Mouse (Mus musculus): ENCODE results near the gene Cacna2d3. TPM values are rescaled to one million over a fixed set of nuclear protein-coding genes. Genes with fewer than 3 reads are reported as not detected.

Gene Cacna2d3
- total and polyA plus RNA-seq, 3 experiments = not detected

DNA sequence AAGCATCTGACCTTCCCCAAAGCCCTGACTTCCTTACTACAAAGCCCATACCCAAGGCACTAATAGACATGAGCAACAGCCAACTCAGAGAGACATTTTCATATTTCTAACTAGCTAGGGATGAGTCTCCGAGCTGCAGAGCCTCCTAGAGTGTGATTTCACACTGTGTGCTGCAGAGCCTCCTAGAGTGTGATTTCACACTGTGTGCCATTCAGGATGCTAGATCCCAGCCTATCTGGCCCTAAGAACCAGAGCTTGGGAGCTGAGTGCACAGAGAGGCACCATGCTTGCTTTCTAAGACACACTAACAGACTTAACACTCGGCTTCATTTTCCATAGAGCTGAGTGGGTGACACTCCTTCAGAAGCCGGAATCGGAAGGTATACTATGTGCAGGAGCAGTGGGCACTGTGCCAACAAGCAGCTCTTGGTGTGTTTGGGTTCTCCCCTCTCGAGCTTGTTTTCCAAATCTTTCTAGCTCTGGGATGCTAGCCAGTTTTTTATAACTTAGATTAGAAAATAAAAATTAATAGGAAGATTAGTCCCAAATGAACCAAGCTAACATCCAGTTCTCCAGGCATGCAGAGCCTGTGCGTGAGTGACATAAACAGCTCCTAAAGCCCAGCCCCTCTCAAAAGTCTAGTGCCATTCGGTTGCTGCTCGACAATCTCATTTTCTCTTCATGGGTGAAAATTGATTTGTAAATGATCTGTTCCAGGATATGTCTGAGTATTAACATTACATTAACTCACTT is 316.4 kb downstream of the Cacna2d3 start:
- Histone ChIP-seq H3K4me3 (ENCODE audit: control insufficient read depth in 1 of 2, insufficient read depth in 1 of 2, low read depth in 2 of 2, low read length in 2 of 2) (no peak overlapping the region), H3K9me3 (replicated peaks; ENCODE audit: insufficient read depth, low read length) (no peaks in the 10 kb centered on the region), H3K9ac (ENCODE audit: control insufficient read depth, low read depth, low read length, poor library complexity, severe bottlenecking) (no peak overlapping the region), H3K27ac (ENCODE audit: control insufficient read depth, low read depth, low read length) (no peak overlapping the region), H3K36me3 (ENCODE audit: control insufficient read depth in 1 of 2, insufficient read depth in 2 of 2, low read length in 2 of 2) (no peaks in the 10 kb centered on the region), H3K79me2 (ENCODE audit: control insufficient read depth, insufficient read depth, low read length, poor library complexity) (no peaks in the 10 kb centered on the region), H3K27me3 (ENCODE audit: control insufficient read depth in 1 of 2, insufficient read depth in 2 of 2, low read length in 2 of 2) (no peaks in the 10 kb centered on the region), H3K4me1 (ENCODE audit: control insufficient read depth in 1 of 2, insufficient read depth in 2 of 2, low read length in 2 of 2) (no peaks in the 10 kb centered on the region)
- no peak for DNase-seq (ENCODE audit: low read depth, low spot score)
- no peak for TF ChIP-seq ETS1 (IDR thresholded peaks at IDR 0.05; ENCODE audit: low read depth, low read length)
- TF ChIP-seq KAT2A (conservative IDR thresholded peaks at IDR 0.05; ENCODE audit: low read depth, low read length) = no peak
- TF ChIP-seq TCF12 (IDR thresholded peaks at IDR 0.05; ENCODE audit: low read depth, low read length) = no peak
- TF ChIP-seq POLR2AphosphoS2 (IDR thresholded peaks at IDR 0.05; ENCODE audit: low read length) = no peak
- no peak for TF ChIP-seq POLR2AphosphoS5 (IDR thresholded peaks at IDR 0.05; ENCODE audit: borderline replicate concordance, low read depth, low read length)
- no peak for TF ChIP-seq BHLHE40 (IDR thresholded peaks at IDR 0.05; ENCODE audit: borderline replicate concordance, low read depth, low read length)
- no peak for TF ChIP-seq MYB (IDR thresholded peaks at IDR 0.05; ENCODE audit: low read depth, low read length)
- TF ChIP-seq MYC (IDR thresholded peaks at IDR 0.05; ENCODE audit: low read depth, low read length) = no peak
- TF ChIP-seq ZNF384 (IDR thresholded peaks at IDR 0.05; ENCODE audit: low read depth, low read length) = no peak
- TF ChIP-seq CTCF (IDR thresholded peaks at IDR 0.05 in 2 of 3, conservative IDR thresholded peaks at IDR 0.05 in 1 of 3; ENCODE audit: control insufficient read depth in 1 of 3, insufficient read depth in 1 of 3, low read depth in 2 of 3, low read length in 3 of 3, poor library complexity in 1 of 3, severe bottlenecking in 1 of 3) = no peak
- TF ChIP-seq USF1 (IDR thresholded peaks at IDR 0.05; ENCODE audit: low read depth, low read length) = no peak
- TF ChIP-seq TAL1 (IDR thresholded peaks at IDR 0.05; ENCODE audit: low read length) = no peak
- TF ChIP-seq RAD21 (IDR thresholded peaks at IDR 0.05; ENCODE audit: low read depth, low read length) = no peak
- no peak for TF ChIP-seq HCFC1 (IDR thresholded peaks at IDR 0.05; ENCODE audit: low read depth, low read length)
- no peak for TF ChIP-seq POLR2A (IDR thresholded peaks at IDR 0.05; ENCODE audit: control insufficient read depth in 1 of 2, insufficient read depth in 1 of 2, low read depth in 1 of 2, low read length in 2 of 2, poor library complexity in 1 of 2)
- TF ChIP-seq SIN3A (IDR thresholded peaks at IDR 0.05; ENCODE audit: low read length) = no peak

DNA sequence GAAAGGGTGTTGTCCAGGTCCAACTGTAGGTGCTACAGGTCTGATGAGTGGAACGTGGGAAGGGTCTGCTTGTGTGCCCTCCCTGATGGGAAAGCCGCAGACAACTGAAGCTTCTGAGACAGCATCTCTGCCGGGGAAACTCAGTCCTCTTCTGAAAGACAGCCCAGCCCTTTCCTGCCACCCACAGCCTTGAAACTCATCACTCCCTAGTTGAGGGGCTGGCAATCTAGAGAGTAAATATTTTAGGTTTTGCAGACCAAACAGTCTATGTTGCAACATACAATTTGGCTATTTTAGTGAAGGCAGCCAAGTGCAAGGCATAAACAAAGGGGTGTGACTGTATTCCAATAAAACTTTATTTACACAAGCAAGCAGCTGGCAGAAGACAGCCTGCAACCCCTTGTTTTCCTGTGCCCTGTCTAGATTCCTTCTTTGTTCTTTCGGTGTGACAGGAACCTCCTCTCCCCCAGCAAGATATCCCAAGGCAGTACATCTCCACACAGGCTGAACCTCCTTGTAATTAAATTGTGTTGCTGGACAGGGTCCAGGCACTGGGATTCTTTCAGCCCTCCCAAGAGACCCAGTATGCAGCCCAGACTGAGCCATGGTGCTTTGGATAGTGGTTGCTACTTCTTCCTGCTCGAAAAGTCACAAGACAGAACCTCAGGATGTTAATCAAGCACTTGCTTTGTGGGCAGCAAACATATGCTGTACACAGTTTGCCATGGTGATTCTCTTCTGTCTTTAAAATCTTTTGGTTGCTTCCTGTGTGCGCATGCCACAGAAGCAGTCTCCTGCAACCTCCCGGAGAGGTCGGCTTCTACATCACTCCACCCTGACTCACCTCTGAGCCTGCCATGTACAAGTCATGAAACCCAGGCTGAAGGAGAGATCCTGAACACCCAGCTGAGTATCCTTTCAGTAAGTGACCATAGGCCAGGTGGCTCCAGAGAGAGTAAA is 317.5 kb downstream of the Cacna2d3 start:
- Histone ChIP-seq H3K27ac (ENCODE audit: control insufficient read depth, low read depth, low read length) (no peak overlapping the region), H3K4me1 (ENCODE audit: control insufficient read depth in 1 of 2, insufficient read depth in 2 of 2, low read length in 2 of 2) (no peaks in the 10 kb centered on the region), H3K79me2 (ENCODE audit: control insufficient read depth, insufficient read depth, low read length, poor library complexity) (no peaks in the 10 kb centered on the region), H3K9ac (ENCODE audit: control insufficient read depth, low read depth, low read length, poor library complexity, severe bottlenecking) (no peak overlapping the region), H3K36me3 (ENCODE audit: control insufficient read depth in 1 of 2, insufficient read depth in 2 of 2, low read length in 2 of 2) (no peaks in the 10 kb centered on the region), H3K9me3 (replicated peaks; ENCODE audit: insufficient read depth, low read length) (no peaks in the 10 kb centered on the region), H3K4me3 (ENCODE audit: control insufficient read depth in 1 of 2, insufficient read depth in 1 of 2, low read depth in 2 of 2, low read length in 2 of 2) (no peak overlapping the region), H3K27me3 (ENCODE audit: control insufficient read depth in 1 of 2, insufficient read depth in 2 of 2, low read length in 2 of 2) (no peaks in the 10 kb centered on the region)
- DNase-seq (ENCODE audit: low read depth, low spot score) = no peak
- TF ChIP-seq E2F4 (IDR thresholded peaks at IDR 0.05; ENCODE audit: borderline replicate concordance, low read depth, low read length) = no peak
- TF ChIP-seq POLR2A (IDR thresholded peaks at IDR 0.05; ENCODE audit: control insufficient read depth in 1 of 2, insufficient read depth in 1 of 2, low read depth in 1 of 2, low read length in 2 of 2, poor library complexity in 1 of 2) = no peak
- no peak for TF ChIP-seq ETS1 (IDR thresholded peaks at IDR 0.05; ENCODE audit: low read depth, low read length)
- TF ChIP-seq NELFE (IDR thresholded peaks at IDR 0.05; ENCODE audit: low read depth, low read length) = no peak
- TF ChIP-seq POLR2AphosphoS2 (IDR thresholded peaks at IDR 0.05; ENCODE audit: low read length) = no peak
- TF ChIP-seq JUND (IDR thresholded peaks at IDR 0.05; ENCODE audit: low read depth, low read length) = no peak
- TF ChIP-seq USF2 (IDR thresholded peaks at IDR 0.05; ENCODE audit: borderline replicate concordance in 1 of 2, insufficient read depth in 1 of 2, low read depth in 1 of 2, low read length in 2 of 2) = no peak
- TF ChIP-seq CHD1 (IDR thresholded peaks at IDR 0.05; ENCODE audit: low read depth, low read length) = no peak
- no peak for TF ChIP-seq SMC3 (IDR thresholded peaks at IDR 0.05; ENCODE audit: low read depth, low read length)
- TF ChIP-seq RAD21 (IDR thresholded peaks at IDR 0.05; ENCODE audit: low read depth, low read length) = no peak
- TF ChIP-seq MAX (IDR thresholded peaks at IDR 0.05; ENCODE audit: low read length) = no peak
- no peak for TF ChIP-seq GATA1 (IDR thresholded peaks at IDR 0.05; ENCODE audit: low read depth, low read length)
- TF ChIP-seq MAFK (IDR thresholded peaks at IDR 0.05; ENCODE audit: borderline replicate concordance, low read depth, low read length) = no peak
- TF ChIP-seq CTCF (IDR thresholded peaks at IDR 0.05 in 2 of 3, conservative IDR thresholded peaks at IDR 0.05 in 1 of 3; ENCODE audit: control insufficient read depth in 1 of 3, insufficient read depth in 1 of 3, low read depth in 2 of 3, low read length in 3 of 3, poor library complexity in 1 of 3, severe bottlenecking in 1 of 3) = no peak
- no peak for TF ChIP-seq POLR2AphosphoS5 (IDR thresholded peaks at IDR 0.05; ENCODE audit: borderline replicate concordance, low read depth, low read length)
- no peak for TF ChIP-seq MEF2A (IDR thresholded peaks at IDR 0.05; ENCODE audit: extremely low read depth, insufficient replicate concordance, low read depth, low read length, poor library complexity, severe bottlenecking)
- no peak for TF ChIP-seq ZC3H11A (IDR thresholded peaks at IDR 0.05; ENCODE audit: low read depth, low read length)

All from MEL (cell line).